Mouse (Mus musculus): ENCODE data around the gene Sgo2b.
"Not testable (repeated sequence)": the region's sequence is repeated elsewhere in the genome, so short reads cannot be mapped to it uniquely, and the experiment has no call there.

Gene Sgo2b

DNA sequence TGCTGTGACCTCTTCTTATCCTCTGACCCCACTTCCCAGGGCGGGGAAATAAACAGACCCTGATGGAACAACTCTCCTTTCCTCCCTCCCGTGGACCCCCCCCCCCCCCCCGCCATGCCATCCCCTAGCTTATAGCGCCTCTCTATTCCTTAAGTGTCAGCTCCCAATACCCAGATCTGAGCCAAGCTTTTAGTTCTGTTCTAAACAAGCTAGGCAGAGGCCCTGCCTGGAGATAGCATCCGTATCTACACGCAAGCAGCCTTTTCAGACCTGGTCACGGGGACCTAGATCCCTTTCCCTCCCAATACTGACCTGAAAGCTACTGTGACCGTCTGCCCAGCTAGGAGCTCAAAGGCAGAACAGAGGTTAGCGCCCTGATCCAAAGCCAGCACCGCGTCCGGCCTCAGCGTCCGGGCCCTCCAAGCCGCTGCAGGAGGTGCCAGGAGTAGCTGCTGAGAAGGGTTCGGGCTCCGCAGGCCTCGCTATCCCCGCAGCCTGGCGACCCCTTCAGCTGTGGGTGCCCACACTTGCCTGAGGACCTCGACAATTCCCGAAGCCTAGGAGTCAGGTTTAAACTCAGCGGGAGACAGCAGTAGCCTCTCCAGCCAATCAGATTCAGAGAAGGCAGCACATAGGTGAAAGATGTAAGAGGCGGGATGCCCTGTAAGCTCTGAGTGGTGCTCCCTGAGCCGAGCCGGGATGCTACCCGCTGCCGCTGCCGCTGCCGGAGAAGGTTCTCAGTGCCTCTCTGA lies at the start of gene Sgo2b:
TSS of gene Sgo2b (minus strand) at position 623 of the 752 bp plus-strand sequence.
- no peak for DNase-seq (ENCODE audit: low read depth in 2 of 2, low spot score in 2 of 2)

DNA sequence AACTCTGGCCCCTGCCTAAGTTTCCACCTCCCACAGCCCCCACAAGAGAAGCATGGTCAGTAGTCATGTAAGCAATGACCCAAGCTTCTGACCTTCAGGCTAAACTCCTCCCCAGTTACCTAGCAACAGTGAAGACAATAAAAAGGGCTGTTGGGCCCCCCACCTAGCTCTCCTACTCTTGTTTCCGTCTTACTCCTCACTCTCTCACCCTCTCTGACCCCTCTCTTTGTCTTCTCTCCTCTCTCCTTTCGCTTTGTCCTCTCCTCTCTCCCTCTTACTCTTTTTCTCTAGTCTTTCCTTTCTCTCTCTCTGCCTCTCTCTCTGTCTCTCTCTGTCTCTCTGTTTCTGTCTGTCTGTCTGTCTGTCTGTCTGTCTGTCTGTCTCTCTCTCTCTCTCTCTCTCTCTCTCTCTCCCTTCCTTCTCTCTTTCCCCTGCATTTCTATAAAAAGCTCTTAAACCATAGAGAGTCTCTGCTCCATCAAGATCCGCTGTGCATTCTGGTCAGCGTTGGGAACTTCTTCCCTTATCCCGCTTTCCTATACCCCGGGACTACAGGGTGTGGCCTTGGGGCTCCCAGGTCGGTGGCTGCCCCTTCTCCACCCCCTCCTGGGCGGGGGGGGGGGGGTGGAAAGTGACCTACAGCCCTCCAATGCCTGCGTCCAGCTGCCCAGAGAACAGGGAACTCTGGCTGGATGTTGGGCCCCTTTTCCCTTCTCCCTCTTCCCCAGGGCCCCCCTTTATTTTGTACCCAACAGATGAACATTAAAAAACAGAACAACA lies 18.8 kb upstream of the Sgo2b start:
- not testable (repeated sequence) for DNase-seq (ENCODE audit: low read depth in 2 of 2, low spot score in 2 of 2)

DNA sequence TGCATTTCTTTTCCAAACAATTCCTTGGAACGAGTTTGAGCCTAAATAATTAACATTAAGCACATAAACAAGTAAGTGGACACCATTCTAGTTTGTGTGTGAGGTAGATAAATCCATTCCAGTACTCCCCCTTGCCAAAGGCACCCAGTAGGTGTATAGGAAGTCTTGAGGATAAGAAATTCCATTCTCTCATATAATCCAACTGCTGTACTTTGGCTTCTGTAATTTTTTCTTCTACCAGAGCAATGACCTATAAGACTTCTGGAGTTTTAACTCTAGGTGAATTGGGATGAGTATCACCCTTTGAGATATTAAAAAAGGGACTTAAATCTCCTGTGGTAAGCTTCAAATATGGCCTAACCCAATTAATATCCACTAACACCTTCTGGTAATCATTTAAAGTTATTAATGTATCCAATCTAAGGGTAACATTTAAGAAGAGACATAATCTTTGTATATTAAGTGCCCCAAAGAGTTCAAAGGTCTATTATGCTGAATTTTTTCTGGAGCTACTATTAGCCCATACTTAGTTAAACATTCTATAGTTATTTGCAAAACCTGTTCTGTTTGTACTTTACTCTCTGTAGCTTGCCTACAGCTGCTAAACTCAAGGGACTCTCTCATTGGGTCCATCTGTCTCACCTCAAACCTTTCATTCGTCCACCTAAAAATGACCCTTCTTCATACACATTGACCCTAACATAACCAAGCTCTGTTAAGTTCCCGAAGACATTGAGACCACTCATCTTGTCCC lies 9.2 kb upstream of the Sgo2b start:
- no peak for DNase-seq (ENCODE audit: low read depth in 2 of 2, low spot score in 2 of 2)

DNA sequence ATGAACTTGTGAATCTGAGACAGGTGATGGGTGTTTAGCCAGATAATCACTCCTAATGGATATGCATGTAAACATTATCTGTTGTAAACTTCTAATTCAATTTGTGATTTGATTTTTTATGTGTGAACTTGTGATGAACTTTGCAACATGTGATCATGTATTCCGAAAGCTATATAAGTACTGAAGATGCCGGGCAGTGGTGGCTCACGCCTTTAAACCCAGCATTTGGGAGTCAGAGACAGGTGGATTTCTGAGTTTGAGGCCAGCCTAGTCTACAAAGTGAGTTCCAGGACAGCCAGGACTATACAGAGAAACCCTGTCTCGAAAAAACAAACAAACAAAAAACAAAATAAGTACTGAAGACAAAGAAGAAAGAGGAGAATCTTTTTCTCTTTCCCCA lies 1.8 kb upstream of the Sgo2b start:
- not testable (repeated sequence) for DNase-seq (ENCODE audit: low read depth in 2 of 2, low spot score in 2 of 2)

DNA sequence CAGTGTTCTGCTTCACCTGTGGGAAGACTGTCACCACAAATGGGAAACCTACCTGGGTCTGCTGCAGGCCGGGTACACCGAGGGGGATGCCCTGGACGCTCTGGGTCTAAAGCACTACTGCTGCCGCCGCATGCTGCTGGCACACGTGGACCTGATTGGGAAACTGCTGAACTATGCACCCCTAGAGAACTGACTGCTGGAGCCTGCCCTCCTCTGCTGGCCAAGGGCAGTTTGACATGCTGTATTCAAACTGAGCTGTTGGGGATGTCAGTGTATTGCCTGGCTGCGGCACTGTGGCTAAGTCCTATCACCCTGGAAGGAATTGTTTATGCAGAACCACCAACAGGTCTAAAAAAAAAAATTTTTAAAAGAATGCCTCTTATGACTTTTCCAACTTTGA lies 18.9 kb downstream of the Sgo2b start:
- DNase-seq (ENCODE audit: low read depth in 2 of 2, low spot score in 2 of 2) = no peak

DNA sequence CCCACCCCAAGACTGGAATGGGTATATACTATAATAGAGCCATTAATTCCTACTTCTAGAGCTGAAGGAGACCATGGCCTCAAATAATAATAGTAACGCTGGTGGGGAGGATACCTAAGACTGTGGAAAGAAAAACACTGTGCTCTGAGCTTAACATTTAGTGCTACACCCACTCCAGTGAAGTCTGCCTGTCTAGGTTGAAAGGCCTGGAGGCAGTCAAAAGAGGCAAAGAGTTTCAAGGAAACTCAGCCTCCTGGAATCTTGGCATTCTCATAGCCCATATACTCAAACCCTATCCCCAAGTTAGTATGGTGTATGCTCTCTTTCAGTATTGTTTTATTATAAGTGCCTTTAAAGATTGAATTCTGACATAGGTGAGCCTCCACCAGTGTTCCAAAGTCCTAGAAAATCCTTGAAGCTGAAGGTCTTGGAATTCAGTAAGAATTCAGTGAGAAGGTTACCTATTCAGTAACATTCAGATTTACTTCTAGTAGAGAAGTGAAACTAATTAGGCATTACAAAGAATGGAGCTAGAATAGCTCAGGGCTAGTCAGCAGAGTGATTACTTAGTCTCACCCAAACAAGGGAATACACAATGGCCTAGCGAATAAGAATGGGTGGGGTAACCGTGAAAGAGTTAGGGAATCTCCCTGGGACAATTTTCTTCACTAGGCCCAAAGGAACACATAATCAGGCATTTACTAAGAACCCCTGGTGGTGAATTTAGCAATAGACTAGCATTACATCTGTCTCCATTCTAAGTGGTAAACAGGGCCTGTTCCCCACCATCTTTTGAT lies 22.5 kb downstream of the Sgo2b start:
- no peak for DNase-seq (ENCODE audit: low read depth in 2 of 2, low spot score in 2 of 2)

DNA sequence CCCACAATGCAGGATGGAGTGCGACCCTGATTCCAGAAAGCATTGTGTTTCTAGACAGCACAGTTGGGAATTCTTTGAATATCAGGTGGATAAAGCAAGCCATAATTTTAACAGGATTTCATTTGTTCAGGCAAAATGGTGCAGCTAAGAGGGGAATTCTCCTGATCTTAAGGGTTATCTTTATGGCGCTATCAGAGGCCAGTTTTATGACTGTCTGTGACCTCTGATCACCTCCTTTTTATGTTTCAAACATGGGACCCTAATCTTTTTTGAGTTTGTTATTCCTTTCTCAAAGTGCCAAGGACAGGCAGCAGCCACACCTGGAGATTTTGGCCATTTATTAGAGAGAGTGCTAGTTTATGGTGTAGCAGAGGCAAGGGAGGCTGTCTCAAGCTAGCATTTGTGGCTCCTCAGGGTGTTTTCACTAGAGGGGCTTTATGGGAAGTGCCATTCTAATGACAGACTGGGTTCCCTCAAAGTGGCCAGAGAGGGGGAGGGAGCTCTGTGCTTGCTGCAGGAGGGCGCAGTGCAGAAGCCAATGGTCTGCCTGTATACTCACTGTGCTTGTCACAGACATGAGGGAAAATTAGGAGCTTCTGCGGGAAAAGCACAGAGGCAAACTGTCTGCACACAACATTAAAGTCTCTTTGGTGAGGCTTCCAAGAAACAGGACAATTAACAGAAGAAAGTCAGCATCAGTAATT lies 30.6 kb downstream of the Sgo2b start:
- DNase-seq (ENCODE audit: low read depth in 2 of 2, low spot score in 2 of 2) = no peak

DNA sequence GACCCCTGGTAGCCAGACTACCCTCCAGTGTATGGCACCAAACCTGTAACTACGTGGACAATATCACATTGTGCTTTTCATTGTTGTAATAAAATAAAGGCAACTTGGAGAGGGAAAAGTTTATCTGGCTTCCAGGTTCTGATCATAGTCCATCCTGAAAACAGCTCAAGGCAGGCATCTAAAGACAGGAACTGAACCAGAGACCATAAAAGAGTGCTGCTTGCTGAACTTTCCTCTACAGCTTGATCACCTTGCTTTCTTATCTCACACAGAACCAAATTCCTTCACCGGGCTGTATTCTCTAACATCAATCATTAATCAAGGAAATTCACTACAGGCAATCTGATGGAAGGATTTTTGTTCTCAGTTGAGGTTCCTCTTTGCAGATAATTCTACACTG lies 57.0 kb downstream of the Sgo2b start:
- DNase-seq (ENCODE audit: low read depth in 2 of 2, low spot score in 2 of 2) = no peak

DNA sequence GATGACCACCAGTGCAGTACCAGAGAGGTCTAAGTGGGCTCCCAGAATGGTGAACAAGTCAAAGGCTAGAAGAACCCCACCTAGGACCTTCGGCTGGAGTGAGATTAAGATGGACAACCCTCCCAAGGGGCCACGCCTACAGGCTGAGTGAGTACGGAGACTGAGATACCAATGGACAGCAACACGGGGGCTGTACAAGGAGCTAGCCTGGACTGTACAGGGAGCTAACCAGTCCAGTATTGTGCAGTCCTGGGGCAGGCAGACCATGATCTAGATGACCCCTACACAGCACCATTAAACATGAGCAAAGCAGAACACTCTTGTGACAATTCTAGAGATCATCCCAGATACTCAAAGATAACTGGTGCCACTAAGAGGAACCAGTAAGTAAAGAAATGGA lies 73.7 kb downstream of the Sgo2b start:
- DNase-seq (ENCODE audit: low read depth in 2 of 2, low spot score in 2 of 2) = no peak

DNA sequence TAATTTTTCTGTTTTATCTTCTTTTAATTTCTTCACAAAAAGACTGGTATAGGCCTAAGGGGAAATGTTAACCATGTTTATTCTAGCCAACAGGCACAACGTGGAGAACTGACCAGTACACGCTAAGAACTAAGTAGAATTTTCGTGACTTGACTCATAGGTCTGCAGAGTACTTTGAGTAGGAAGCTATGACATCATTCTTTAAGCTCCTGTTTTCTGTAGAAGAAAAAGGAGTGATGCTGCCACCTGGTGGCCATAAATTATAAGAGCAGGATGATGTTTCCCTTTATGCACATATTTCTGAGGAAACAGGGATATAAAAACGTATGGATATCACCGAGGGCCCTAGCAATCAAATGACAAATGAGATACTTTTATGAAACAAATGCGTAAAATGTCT lies 74.7 kb downstream of the Sgo2b start:
- no peak for DNase-seq (ENCODE audit: low read depth in 2 of 2, low spot score in 2 of 2)

DNA sequence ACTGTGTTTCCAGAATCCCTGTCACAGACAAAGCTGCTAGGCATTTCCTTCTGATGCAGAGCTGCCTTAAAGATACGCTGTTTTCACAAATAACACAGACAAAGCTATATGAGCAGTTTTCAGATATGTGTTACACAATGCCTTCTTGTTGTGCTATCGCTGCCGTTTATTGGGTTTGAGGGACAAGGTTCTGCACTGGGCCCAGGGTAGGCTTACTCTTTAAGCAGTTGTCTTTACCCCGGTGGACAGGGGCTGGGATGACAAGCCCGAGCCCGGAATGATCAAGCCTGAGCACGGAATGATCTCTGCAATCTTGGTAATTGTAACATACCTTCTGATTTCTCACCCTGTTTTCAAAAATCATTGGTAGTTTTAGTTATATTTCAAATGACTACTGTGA lies 75.1 kb downstream of the Sgo2b start:
- DNase-seq (ENCODE audit: low read depth in 2 of 2, low spot score in 2 of 2) = no peak

Data from CD8-positive naive resting alpha-beta T cell, adult 2 months (primary cell).